Mouse (Mus musculus): ENCODE data around the gene Rps15.

- TF ChIP-seq POLR2A (IDR thresholded peaks at IDR 0.05; ENCODE audit: low read depth, low read length) (no peak), CTCF (IDR thresholded peaks at IDR 0.05; ENCODE audit: extremely low read depth, insufficient read depth, insufficient read length, insufficient replicate concordance) (no peak)
Observed at GRCm38 (mm10) chr10:80252011-80252410, 40.2 kb upstream of the Rps15 start.

Measured in spleen, adult 2 months (tissue).